Mouse (Mus musculus) CD4-positive, CD25-positive, alpha-beta regulatory T cell, adult 2 months (primary cell): ENCODE measurements around the gene Gltpd2.
A peak's percentile ranks its signal among the peaks of the same experiment; 100 is the strongest.

Experiments used
- DNase-seq: peaks from one replicate; pipeline ENCODE4 v3.0.0-alpha.2; 2012; ENCODE audit warnings: low read depth, low spot score

Gltpd2 gene

GRCm38 (mm10) chr11:70518923-70519322, at the start of gene Gltpd2:
Gltpd2 (plus strand) TSS chr11:70519196.
- DNase-seq: no peak

DNA sequence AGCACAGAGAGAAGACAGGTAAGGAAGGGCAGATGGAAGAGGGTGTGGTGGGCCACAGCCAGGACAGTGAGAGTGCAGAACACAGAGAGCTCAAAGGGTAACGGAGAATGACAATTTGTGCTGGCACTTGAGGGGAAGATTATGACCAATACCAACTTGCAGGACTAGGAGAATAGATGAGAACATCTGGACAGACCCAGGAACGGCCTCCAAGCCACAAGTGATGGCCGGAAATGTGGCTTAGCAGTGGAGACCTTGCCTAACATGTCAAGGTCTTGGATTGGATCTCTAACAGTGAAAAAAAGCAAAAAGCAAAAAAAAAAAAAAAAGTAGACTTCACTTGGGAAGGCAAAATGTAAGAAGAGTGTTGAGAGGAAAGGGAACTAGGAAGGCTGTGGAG, 49.2 kb upstream of the Gltpd2 start:
- DNase-seq: no peak

DNA sequence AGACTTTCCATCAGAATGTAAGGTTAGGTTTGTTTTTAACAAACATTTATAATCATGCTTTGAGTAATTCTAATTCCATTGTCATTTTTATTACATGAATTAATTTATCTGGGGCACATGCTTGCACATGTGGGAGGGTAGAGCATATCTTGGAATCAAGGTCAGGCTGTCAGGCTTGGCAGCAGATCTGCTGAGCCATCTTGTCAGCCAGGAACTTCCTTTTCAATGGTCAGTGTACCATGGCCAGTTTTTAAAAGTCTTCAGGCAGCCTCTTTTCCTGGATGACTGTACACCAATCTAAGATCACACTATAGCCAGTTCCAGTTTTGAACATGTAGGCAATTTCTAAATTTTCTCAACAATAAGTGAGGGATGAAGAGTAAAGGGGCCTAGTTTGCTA, 46.3 kb upstream of the Gltpd2 start:
- no peak for DNase-seq

GRCm38 (mm10) chr11:70473291-70473690, 45.7 kb upstream of the Gltpd2 start:
- DNase-seq: peak; percentile 39

GRCm38 (mm10) chr11:70474872-70475534, 44.0 kb upstream of the Gltpd2 start:
- no peak for DNase-seq

DNA sequence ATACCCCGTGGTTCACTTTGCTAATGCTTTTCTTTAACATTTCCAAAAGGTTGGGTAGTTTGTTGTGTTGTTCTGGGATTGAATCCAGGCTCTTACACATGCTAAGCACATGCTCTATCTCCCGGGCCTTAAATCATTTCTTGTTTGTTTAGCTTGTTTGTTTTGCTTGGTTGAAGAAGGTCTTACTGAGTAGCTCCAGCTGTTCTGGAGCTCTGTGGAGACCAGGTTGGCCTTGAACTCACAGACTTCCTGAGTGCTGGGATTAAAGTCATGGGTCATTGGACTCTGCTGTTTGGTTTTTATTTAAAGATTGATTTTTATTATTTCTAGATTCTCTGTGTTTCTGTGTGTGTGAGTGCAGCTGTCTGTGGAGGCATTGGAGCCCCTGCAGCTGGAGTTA, 33.5 kb upstream of the Gltpd2 start:
- DNase-seq: no peak

DNA sequence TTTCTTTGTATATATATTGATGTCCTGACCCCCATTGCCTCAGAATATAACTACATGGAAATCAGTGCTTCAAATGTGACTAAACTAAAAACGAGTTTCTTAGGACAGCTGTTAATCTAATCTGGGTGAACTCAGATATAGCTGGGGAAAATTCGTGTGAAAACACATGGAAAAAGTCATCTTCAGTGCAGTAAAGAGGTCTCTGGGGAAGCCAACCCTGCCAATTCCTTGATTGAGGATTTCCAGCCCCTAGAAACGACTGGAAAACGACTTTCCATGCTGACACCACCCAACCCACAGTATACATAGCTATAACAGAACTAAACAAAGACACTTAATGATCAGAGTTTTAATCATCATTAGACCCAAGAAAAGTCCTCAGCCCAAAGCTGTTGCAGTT, 31.2 kb upstream of the Gltpd2 start:
- DNase-seq: no peak

DNA sequence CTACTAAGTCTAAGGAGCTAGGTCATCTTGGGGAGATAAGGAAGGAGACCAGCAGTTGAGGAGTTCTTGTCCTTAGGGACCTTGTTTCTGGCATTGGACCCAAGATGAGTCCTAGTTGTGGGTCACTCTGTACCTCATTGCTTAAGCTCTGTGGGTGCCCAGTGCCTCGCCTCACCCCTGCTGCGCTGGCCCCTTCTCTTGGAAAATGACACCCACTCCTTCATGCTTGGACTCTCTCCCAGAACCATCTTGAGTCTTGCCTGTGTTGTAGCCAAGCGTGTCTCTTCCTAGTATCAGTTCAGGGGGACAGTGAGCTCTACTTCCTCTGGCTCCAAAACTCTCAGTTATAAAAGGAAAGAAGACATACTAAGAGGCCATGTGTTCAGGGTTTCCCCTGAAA, 29.9 kb upstream of the Gltpd2 start:
- no peak for DNase-seq

DNA sequence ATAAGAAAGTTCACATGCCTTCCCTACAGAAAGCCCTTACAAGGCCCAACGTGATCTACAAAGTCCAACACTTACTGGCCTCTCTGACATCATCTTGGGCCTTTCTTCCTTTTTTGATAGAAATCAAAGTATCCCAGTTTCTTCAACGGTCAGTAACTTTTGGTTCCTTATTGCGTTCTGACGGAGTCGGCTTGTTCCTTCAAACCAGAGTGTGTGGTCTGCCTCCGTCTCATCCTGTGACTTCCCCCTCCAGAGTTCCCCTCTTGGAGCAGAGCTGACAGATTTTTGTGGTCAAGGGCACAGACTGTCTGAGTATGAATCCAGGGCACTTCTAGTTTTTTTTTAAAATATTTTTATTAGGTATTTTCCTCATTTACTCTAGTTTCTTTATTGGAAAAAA, 29.3 kb upstream of the Gltpd2 start:
- DNase-seq: no peak

DNA sequence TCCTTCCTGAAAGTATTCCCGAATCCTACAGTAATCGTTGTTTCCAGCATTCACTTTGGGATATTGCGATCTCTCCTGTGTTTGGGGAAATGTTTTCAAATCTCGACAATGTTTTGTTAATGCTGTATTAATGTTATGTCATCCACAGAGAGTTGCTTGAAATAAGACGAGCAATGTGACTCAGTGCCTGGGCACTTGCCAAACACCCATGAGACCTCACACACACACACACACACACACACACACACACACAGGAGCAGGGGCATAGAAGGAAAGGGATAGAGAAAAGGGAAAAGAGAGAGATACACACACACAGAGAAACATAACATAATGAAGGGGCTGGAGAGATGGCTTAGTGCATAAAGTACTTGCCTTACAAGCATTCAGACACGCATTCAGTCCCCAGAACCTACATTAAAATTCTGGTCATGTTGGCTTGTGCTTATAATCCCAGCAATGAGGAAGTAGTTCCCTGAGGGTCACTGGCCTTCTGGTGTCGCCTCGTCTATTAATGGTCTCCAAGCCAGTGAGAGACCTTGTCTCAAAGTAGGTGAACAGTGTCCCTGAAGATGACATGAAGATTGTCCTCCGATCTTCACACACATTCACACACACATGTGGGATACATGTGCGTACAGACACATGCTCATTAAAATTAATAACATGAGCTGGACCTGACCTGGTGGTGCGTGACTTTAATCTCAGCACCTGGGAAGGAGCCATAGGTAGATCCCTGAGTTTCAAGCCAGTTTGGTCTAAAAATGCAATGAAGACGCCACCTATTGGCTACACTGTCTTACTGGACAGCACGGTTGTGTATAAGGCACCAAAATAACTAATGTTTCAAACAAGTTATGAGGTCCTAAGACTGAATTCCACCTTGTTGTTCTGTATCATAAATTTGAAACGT, 19.2 kb upstream of the Gltpd2 start:
- DNase-seq: peak; percentile 48

DNA sequence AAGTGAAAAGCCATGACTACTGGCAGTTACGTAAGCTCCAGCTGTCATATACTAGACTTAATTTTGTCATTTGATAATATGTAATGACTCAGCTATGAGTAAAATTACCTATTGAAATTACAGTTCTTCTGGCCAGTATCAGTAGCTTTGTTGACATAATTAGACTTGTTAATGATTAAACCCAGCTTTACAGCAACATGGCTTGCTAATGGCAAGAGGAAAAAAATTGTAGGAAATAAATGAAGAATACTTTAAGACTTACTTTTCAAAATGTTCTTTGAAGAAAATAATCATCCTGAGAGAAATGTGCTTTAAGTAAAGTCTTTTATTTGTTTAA, 18.6 kb upstream of the Gltpd2 start:
- no peak for DNase-seq

- DNase-seq: no peak
Measured at GRCm38 (mm10) chr11:70502018-70502417, 17.0 kb upstream of the Gltpd2 start.

GRCm38 (mm10) chr11:70504970-70505369, 14.0 kb upstream of the Gltpd2 start, which contains the start of gene Tm4sf5:
Tm4sf5 (plus strand) TSS chr11:70505244.
- no peak for DNase-seq

- peak; percentile 86 for DNase-seq
Measured at GRCm38 (mm10) chr11:70506385-70506784, 12.6 kb upstream of the Gltpd2 start.

DNA sequence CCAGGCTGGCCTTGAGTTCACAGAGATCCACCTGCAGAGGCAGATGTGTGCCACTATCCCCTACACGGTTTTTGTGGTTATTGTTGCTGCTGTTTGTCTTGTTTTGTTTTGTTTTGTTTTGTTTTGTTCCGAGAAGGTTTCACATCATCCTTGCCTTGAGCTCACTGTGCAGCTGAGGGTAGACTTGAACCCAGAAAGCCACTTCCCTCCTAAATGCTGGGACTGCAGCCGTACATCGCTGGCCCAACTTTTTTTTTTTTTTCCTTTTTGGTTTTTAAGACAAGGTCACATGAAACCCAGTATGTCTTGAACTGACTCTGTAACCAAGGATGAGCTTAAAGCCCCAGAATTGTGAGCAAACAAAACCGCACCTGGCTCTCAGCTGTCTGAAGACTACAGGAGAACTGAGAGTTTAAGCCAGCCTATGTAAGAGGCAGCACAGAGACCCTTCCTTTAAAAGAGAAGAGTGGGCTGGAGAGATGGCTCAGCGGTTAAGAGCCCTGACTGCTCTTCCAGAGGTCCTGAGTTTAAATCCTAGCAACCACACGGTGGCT, 12.0 kb upstream of the Gltpd2 start:
- no peak for DNase-seq

DNA sequence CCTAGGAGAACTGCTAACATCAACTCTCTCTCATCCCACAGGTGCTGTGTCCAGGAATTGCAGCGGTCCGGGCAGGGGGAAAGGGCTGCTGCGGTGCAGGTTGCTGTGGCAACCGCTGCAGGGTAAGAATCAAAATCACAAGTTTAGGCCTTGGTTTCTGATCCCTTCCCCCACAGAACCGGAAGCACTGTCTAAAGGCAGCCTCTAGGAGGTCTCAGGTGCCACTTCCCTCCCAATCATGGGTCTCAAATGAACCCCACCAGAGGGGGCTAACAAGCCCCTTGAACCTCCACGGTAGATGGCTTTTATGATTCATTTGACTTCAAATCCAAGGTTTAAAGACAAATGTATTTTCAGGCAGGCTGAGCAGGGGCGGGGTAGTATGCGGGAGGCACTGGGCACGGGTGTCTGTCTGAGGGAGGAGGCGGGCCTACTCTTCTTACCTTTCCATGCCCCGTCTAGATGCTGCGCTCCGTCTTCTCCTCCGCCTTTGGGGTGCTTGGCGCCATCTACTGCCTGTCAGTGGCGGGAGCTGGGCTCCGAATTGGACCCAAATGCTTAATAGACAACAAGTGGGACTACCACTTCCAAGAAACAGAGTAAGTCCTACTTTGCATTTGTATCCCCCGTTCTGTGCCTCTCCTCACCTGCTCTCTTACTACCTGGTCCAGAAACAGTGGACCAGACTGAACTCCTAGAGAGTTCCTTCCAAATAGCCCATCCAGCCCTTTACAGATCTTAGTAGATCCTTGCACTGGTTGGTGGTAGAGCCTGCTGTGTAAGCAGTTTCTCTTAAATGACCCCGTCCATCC, 9.0 kb upstream of the Gltpd2 start:
- DNase-seq: peak; percentile 89

DNA sequence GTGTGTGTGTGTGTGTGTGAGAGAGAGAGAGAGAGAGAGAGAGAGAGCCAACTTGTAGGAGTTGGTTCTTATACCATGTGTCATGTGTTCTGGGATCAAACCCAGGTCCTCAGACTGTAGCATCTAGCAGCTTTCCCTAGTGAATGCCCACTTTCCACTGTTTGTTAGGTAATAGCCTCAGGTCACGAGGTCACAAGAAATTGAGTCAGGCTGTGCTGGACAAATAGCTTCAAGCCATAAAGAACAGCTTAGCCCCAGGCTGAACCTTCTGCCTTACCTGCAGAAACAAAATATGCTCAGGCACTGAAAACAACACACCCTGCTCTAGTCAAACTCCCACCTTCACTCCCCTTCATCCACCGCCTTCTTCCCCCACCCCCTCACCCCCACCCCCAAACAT, 7.8 kb upstream of the Gltpd2 start:
- no peak for DNase-seq

GRCm38 (mm10) chr11:70511825-70512224, 7.2 kb upstream of the Gltpd2 start:
- no peak for DNase-seq

DNA sequence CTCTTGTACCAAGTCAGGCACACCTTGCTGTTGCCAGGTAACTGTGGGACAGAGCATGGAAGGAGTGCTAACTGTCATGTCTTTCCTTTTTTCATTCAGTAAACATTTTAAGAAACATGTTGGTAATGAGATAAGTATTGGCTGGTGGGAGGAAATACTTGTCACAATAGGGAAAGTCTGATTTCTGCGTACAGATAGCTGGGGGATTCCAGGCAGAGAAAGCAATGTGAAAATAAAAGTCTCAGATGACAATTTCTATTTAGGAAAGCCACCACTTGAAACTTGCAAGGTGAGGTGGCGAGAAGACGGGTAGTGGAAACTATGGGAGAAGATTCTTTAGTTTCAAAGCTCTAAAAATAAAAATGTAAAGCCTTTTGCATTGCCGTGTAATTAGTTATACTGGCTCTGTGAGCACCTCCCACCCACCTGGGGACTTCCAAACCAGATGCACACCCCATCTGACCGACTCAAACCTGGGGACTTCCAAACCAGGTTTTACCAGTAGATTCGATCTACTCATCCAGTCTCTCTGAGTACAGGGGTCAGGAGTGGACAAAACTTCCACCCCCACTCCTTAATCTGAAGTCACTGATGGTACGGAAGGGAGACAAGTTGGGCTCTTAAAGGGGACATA, 6.2 kb upstream of the Gltpd2 start:
- DNase-seq: peak; percentile 64

- DNase-seq: no peak
Measured at GRCm38 (mm10) chr11:70513520-70513919, 5.5 kb upstream of the Gltpd2 start.

DNA sequence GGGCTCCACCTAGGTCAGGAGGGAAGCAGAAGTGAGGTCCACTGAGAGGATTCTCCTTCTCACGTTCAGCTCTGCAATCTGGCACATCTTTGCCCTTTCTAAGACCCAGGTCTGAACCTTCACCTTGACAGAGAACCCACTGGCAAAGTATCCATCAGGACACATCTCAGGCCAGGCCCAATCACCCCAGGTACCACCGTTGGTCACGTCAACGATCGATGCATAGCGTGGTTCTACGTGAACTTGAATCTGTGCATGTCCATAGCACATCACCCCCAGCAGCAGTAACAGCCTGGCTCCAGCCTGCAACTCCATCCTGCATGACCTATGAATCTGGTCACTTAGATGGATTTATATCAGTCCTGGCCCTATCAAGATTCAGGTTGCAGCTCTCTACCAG, 4.7 kb upstream of the Gltpd2 start, which contains the start of gene Vmo1:
Gene Vmo1 (minus strand): TSS at position 329 of the 400 bp plus-strand sequence.
- no peak for DNase-seq
